ENCODE assay signal across 8 mouse cellular contexts in genomic region chr9:56635498-56636121, GRCm38 (mm10).
DNase-seq lines count a peak whose midpoint lies in the region; ATAC-seq and TF ChIP-seq lines count a peak whose summit lies in the region.

No protein-coding gene starts in this region.

- no peak for TF ChIP-seq POLR2A in myocyte (IDR thresholded peaks at IDR 0.05; ENCODE audit: insufficient read length, low read depth)

- H3K9me3 ChIP-seq in intestine, embryonic 15.5 days: no peaks in the 10 kb centered on the region
- H3K9me3 ChIP-seq in limb, embryonic 11.5 days (ENCODE audit: control insufficient read depth, low read length): no peaks in the 10 kb centered on the region

- peak overlapping the region; percentile 51 for H3K9ac ChIP-seq in intestine, embryonic 15.5 days
- peak overlapping the region; percentile 61 for H3K9ac ChIP-seq in limb, embryonic 11.5 days (ENCODE audit: low read length)

- no peaks in the 10 kb centered on the region for H3K36me3 ChIP-seq in intestine, embryonic 15.5 days
- H3K36me3 ChIP-seq in limb, embryonic 11.5 days (ENCODE audit: control insufficient read depth, insufficient read depth, low read length): no peaks in the 10 kb centered on the region
- no peaks in the 10 kb centered on the region for H3K36me3 ChIP-seq in myocyte (ENCODE audit: control insufficient read depth, insufficient read depth)

- peak; percentile 74 for ATAC-seq in intestine, embryonic 15.5 days
- ATAC-seq in limb, embryonic 11.5 days (ENCODE audit: insufficient number of reproducible peaks, low FRiP score, low TSS enrichment, low read depth): peak; percentile 49

- H3K27me3 ChIP-seq in intestine, embryonic 15.5 days (replicated peaks): peaks cover 48% of the 10 kb centered on the region
- peaks cover 44% of the 10 kb centered on the region for H3K27me3 ChIP-seq in limb, embryonic 11.5 days (ENCODE audit: control insufficient read depth, insufficient read depth, low read length)
- H3K27me3 ChIP-seq in myocyte (ENCODE audit: control insufficient read depth, insufficient read depth, insufficient read length): peaks cover 53% of the 10 kb centered on the region

- H3K4me1 ChIP-seq in intestine, embryonic 15.5 days (replicated peaks): peaks cover 17% of the 10 kb centered on the region
- peaks cover 21% of the 10 kb centered on the region for H3K4me1 ChIP-seq in limb, embryonic 11.5 days (ENCODE audit: control insufficient read depth, insufficient read depth, low read length)

- 0 out of 2 replicates have a peak overlapping the region, but pooled peaks have one; percentile 36 for H3K27ac ChIP-seq in intestine, embryonic 15.5 days
- no peak overlapping the region for H3K27ac ChIP-seq in limb, embryonic 11.5 days (replicated peaks; ENCODE audit: low read depth, low read length)

- peak overlapping the region; percentile 8 for H3ac ChIP-seq in myocyte (ENCODE audit: control insufficient read depth, insufficient read length)

- peak; percentile 20 for DNase-seq in ovary, postnatal 14 days (ENCODE audit: low spot score)
- DNase-seq in ovary, postnatal 10 days (ENCODE audit: low spot score): no peak
- DNase-seq in cerebellum, postnatal 10 days: peak; percentile 89 to 92
- peak; percentile 71 to 73 for DNase-seq in frontal cortex, postnatal 36 days (ENCODE audit: low spot score in 2 of 2)
- peak; percentile 71 for DNase-seq in limb, embryonic 11.5 days (ENCODE audit: low spot score)
- DNase-seq in adipocyte (ENCODE audit: low spot score): no peak

- H3K4me3 ChIP-seq in intestine, embryonic 15.5 days (replicated peaks): peak overlapping the region; percentile 57
- H3K4me3 ChIP-seq in limb, embryonic 11.5 days (ENCODE audit: low read depth, low read length): peak overlapping the region; percentile 55
- no peak overlapping the region for H3K4me3 ChIP-seq in myocyte

- WGBS in intestine, embryonic 15.5 days: 0% methylated on average over 60 of the region's 68 CpGs
- WGBS in limb, embryonic 11.5 days: 0% methylated on average over 43 of the region's 68 CpGs

- H3K4me2 ChIP-seq in intestine, embryonic 15.5 days (replicated peaks): peak overlapping the region; percentile 98
- H3K4me2 ChIP-seq in limb, embryonic 11.5 days (ENCODE audit: low read depth, severe bottlenecking): peak overlapping the region; percentile 99
- peak overlapping the region; percentile 77 for H3K4me2 ChIP-seq in myocyte (ENCODE audit: low read depth)

- no peaks in the 10 kb centered on the region for H3K79me2 ChIP-seq in myocyte (ENCODE audit: control insufficient read depth, insufficient read depth)

TF ChIP-seq in myocyte, 11 proteins besides CTCF, POLR2A, EP300 and RAD21:
- TF ChIP-seq MYOD1 (IDR thresholded peaks at IDR 0.05; ENCODE audit: control insufficient read depth in 1 of 3, insufficient read length in 2 of 3, low read depth in 2 of 3) (no peak), USF1 (IDR thresholded peaks at IDR 0.05; ENCODE audit: low read depth) (no peak), POLR2AphosphoS2 (IDR thresholded peaks at IDR 0.05; ENCODE audit: insufficient read length, low read depth) (no peak), TCF3 (IDR thresholded peaks at IDR 0.05; ENCODE audit: insufficient read length, low read depth) (no peak), MYOG (IDR thresholded peaks at IDR 0.05; ENCODE audit: control insufficient read depth in 1 of 3, insufficient read depth in 1 of 3, insufficient read length in 2 of 3, low read depth in 2 of 3) (peak in 2 of 3 experiments; percentile 11 to 19), E2F4 (IDR thresholded peaks at IDR 0.05; ENCODE audit: insufficient read depth) (no peak)
TF ChIP-seq in myocyte: peak in this region for 1.

Comparison
In these comparisons a context has a peak if more than half of its experiments do, and no peak if none do; other contexts are left out.
1. DNase-seq: peak in ovary, postnatal 14 days (single experiment), cerebellum, postnatal 10 days (2 of 2), frontal cortex, postnatal 36 days (2 of 2) and limb, embryonic 11.5 days (single experiment); none in ovary, postnatal 10 days (single experiment) and adipocyte (single experiment).
2. Peak in every context shown above with its lines, with median percentiles within 50 percentile points of each other: H3K4me2 ChIP-seq.